ENCODE assay signal across 18 mouse cellular contexts in the genomic region with DNA sequence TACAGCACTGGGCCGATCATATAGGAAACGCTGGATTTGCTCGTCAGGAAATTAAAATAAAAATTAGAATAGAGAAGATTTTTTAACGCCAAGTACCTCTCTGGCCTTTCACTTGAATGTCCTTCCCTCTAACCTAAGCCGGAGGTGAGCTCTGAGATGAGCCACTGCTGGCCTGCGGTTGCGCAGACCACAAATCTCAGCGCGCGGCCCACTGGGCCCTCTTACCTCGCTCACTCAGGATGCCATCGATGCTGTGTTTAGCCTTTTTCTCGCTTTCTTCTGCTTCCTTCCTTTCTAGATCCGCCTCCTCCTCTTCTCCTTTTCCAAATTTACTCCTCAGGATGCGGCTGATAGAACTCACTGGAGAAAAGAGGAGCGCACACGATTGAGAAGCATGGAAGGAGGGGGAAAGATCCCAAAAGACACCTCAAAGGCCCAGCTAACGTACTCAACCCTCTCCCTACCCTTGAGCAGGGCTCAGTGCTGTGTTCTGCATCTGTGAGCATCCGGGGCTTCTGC. TPM values are rescaled to one million over a fixed set of nuclear protein-coding genes. Genes with fewer than 3 reads are reported as not detected.
DNase-seq lines count a peak whose midpoint lies in the region; ATAC-seq and TF ChIP-seq lines count a peak whose summit lies in the region.
"Had no signal": no experiment of that assay in that cellular context is flagged by ENCODE, and none has a peak within 500 bp of the region (broad histone marks: within the 10 kb centered on the region; RNA-seq: fewer than 3 reads in every experiment).

No protein-coding gene starts in this region.

- no peak overlapping the region for H3K27ac ChIP-seq in forebrain, embryonic 11.5 days (ENCODE audit: low read depth, low read length)
- no peak overlapping the region for H3K27ac ChIP-seq in forebrain, postnatal 0 days (ENCODE audit: low read depth, low read length)
- peak overlapping the region; percentile 93 for H3K27ac ChIP-seq in hindbrain, embryonic 11.5 days (ENCODE audit: low read depth, low read length)
- H3K27ac ChIP-seq in midbrain, embryonic 12.5 days (replicated peaks): peak overlapping the region; percentile 96
- no peak overlapping the region; the same call in 1 of the 2 replicates for H3K27ac ChIP-seq in neural tube, embryonic 14.5 days (ENCODE audit: low read depth, low read length)
- H3K27ac ChIP-seq: forebrain, embryonic 12.5 days; heart, adult 2 months; limb, embryonic 15.5 days; lung, embryonic 15.5 days had no signal

- no peak for ATAC-seq in forebrain, embryonic 11.5 days (replicated peaks; ENCODE audit: low FRiP score)
- no peak for ATAC-seq in forebrain, postnatal 0 days
- no peak for ATAC-seq in hindbrain, embryonic 11.5 days (ENCODE audit: low FRiP score)
- no peak for ATAC-seq in midbrain, embryonic 12.5 days (ENCODE audit: low FRiP score, low read depth)
- no peak for ATAC-seq in neural tube, embryonic 14.5 days (ENCODE audit: low read depth)

- no peak for TF ChIP-seq CTCF in forebrain, postnatal 0 days (IDR thresholded peaks at IDR 0.05; ENCODE audit: low read depth)

- peaks cover 86% of the 10 kb centered on the region for H3K27me3 ChIP-seq in forebrain, embryonic 11.5 days (ENCODE audit: control insufficient read depth, insufficient read depth, low read length)
- H3K27me3 ChIP-seq in forebrain, postnatal 0 days (ENCODE audit: insufficient read depth, low read length): peaks cover 94% of the 10 kb centered on the region
- H3K27me3 ChIP-seq in hindbrain, embryonic 11.5 days (ENCODE audit: control insufficient read depth, insufficient read depth, low read length): peaks cover 40% of the 10 kb centered on the region
- H3K27me3 ChIP-seq in midbrain, embryonic 12.5 days: peaks cover 85% of the 10 kb centered on the region
- peaks cover 9% of the 10 kb centered on the region; the same call in 1 of the 2 replicates for H3K27me3 ChIP-seq in neural tube, embryonic 14.5 days (ENCODE audit: control insufficient read depth, insufficient read depth, low read length)

- no peak overlapping the region for H3K4me2 ChIP-seq in forebrain, embryonic 11.5 days (ENCODE audit: low read depth, low read length, severe bottlenecking)
- H3K4me2 ChIP-seq in forebrain, postnatal 0 days (ENCODE audit: low read depth): no peak overlapping the region
- peak overlapping the region; percentile 62 for H3K4me2 ChIP-seq in hindbrain, embryonic 11.5 days (replicated peaks; ENCODE audit: low read depth, low read length)
- peak overlapping the region; percentile 72 for H3K4me2 ChIP-seq in midbrain, embryonic 12.5 days (replicated peaks)
- H3K4me2 ChIP-seq in neural tube, embryonic 14.5 days (ENCODE audit: low read depth, low read length): peak overlapping the region; percentile 29
- H3K4me2 ChIP-seq: limb, embryonic 15.5 days; lung, embryonic 15.5 days had no signal

- H3K9me3 ChIP-seq in forebrain, embryonic 11.5 days (ENCODE audit: control insufficient read depth, low read length): no peaks in the 10 kb centered on the region
- no peaks in the 10 kb centered on the region for H3K9me3 ChIP-seq in forebrain, postnatal 0 days (ENCODE audit: low read length)
- H3K9me3 ChIP-seq in hindbrain, embryonic 11.5 days (ENCODE audit: control insufficient read depth, low read length): no peaks in the 10 kb centered on the region
- no peaks in the 10 kb centered on the region for H3K9me3 ChIP-seq in midbrain, embryonic 12.5 days
- no peaks in the 10 kb centered on the region for H3K9me3 ChIP-seq in neural tube, embryonic 14.5 days (ENCODE audit: control insufficient read depth, low read length)
- H3K9me3 ChIP-seq: forebrain, embryonic 12.5 days; limb, embryonic 15.5 days; lung, embryonic 15.5 days had no signal

- H3K9ac ChIP-seq in forebrain, embryonic 11.5 days (ENCODE audit: low read length): no peak overlapping the region
- no peak overlapping the region for H3K9ac ChIP-seq in forebrain, postnatal 0 days
- peak overlapping the region; percentile 70 for H3K9ac ChIP-seq in hindbrain, embryonic 11.5 days (ENCODE audit: low read depth, low read length)
- peak overlapping the region; percentile 79 for H3K9ac ChIP-seq in midbrain, embryonic 12.5 days (replicated peaks)
- peak overlapping the region; percentile 35 for H3K9ac ChIP-seq in neural tube, embryonic 14.5 days (replicated peaks; ENCODE audit: low read depth, low read length)
- H3K9ac ChIP-seq: forebrain, embryonic 12.5 days; limb, embryonic 15.5 days; lung, embryonic 15.5 days had no signal

- peak; percentile 50 for DNase-seq in forebrain, embryonic 11.5 days (ENCODE audit: low spot score)
- DNase-seq in forebrain, postnatal 0 days: no peak
- DNase-seq in hindbrain, embryonic 11.5 days (ENCODE audit: low spot score): peak; percentile 62
- DNase-seq in urinary bladder, postnatal 4 days (ENCODE audit: low spot score in 2 of 2): no peak
- no peak for DNase-seq in lung, adult 18-20 months
- DNase-seq in kidney, postnatal 25 days: no peak
- DNase-seq: adrenal gland, adult 2 months; heart, adult 2 months; kidney, adult 11 months; kidney, postnatal 4 days had no signal

- H3K36me3 ChIP-seq in forebrain, embryonic 11.5 days (ENCODE audit: control insufficient read depth, insufficient read depth, low read length): no peaks in the 10 kb centered on the region
- H3K36me3 ChIP-seq in forebrain, postnatal 0 days (ENCODE audit: insufficient read depth): no peaks in the 10 kb centered on the region
- H3K36me3 ChIP-seq in hindbrain, embryonic 11.5 days (ENCODE audit: control insufficient read depth, insufficient read depth, low read length): no peaks in the 10 kb centered on the region
- H3K36me3 ChIP-seq in midbrain, embryonic 12.5 days: 0 out of 2 replicates have a peak, but pooled peaks cover 8% of the 10 kb centered on the region
- H3K36me3 ChIP-seq in neural tube, embryonic 14.5 days (ENCODE audit: control insufficient read depth, insufficient read depth, low read length): no peaks in the 10 kb centered on the region
- H3K36me3 ChIP-seq: forebrain, embryonic 12.5 days; limb, embryonic 15.5 days; lung, embryonic 15.5 days had no signal

- no peak overlapping the region for H3K4me3 ChIP-seq in forebrain, embryonic 11.5 days (ENCODE audit: low read depth, low read length)
- no peak overlapping the region for H3K4me3 ChIP-seq in forebrain, postnatal 0 days (ENCODE audit: low read depth, low read length)
- H3K4me3 ChIP-seq in hindbrain, embryonic 11.5 days (ENCODE audit: low read depth, low read length): peak overlapping the region; percentile 61
- H3K4me3 ChIP-seq in midbrain, embryonic 12.5 days: peak overlapping the region; percentile 67
- H3K4me3 ChIP-seq in neural tube, embryonic 14.5 days (ENCODE audit: low read depth, low read length): peak overlapping the region; percentile 31; the same call in 1 of the 2 replicates
- H3K4me3 ChIP-seq: forebrain, embryonic 12.5 days; heart, adult 2 months; limb, embryonic 15.5 days; lung, embryonic 15.5 days had no signal

- H3K4me1 ChIP-seq in forebrain, embryonic 11.5 days (replicated peaks; ENCODE audit: control insufficient read depth, insufficient read depth, low read length): peaks cover 24% of the 10 kb centered on the region
- no peaks in the 10 kb centered on the region for H3K4me1 ChIP-seq in forebrain, postnatal 0 days (ENCODE audit: insufficient read depth)
- 0 out of 2 replicates have a peak, but pooled peaks cover 3% of the 10 kb centered on the region for H3K4me1 ChIP-seq in hindbrain, embryonic 11.5 days (replicated peaks; ENCODE audit: control insufficient read depth, insufficient read depth, low read length)
- H3K4me1 ChIP-seq in midbrain, embryonic 12.5 days: peaks cover 38% of the 10 kb centered on the region
- peaks cover 3% of the 10 kb centered on the region; the same call in 1 of the 2 replicates for H3K4me1 ChIP-seq in neural tube, embryonic 14.5 days (ENCODE audit: control insufficient read depth, insufficient read depth, low read length)

- WGBS in forebrain, embryonic 11.5 days: 8% methylated on average over 19 of the region's 19 CpGs
- 27% methylated on average over 19 of the region's 19 CpGs for WGBS in forebrain, postnatal 0 days
- WGBS in hindbrain, embryonic 11.5 days: 5% methylated on average over 19 of the region's 19 CpGs
- WGBS in midbrain, embryonic 12.5 days: 7% methylated on average over 19 of the region's 19 CpGs
- WGBS in neural tube, embryonic 14.5 days: 9% methylated on average over 19 of the region's 19 CpGs

RNA-seq across cellular contexts. Expression of a gene that starts 4.7 kb away (rescaled TPM):
- polyA plus RNA-seq in forebrain, embryonic 11.5 days (2014; fragmentation: Nextera tagmentation; extraction: Ambion mirVana): 4.4 and 4.7 TPM in 2 replicates
- 0.15 and 0.19 TPM in 2 replicates for total RNA-seq in forebrain, postnatal 0 days (2014; rRNA removed)
- 0.04 and 0.40 TPM in 2 replicates for polyA plus RNA-seq in forebrain, postnatal 0 days (2015; fragmentation: Nextera tagmentation; extraction: Ambion mirVana)
- 48.3 and 49.2 TPM in 2 replicates for polyA plus RNA-seq in hindbrain, embryonic 11.5 days (2014; fragmentation: Nextera tagmentation; extraction: Ambion mirVana)
- polyA plus RNA-seq in midbrain, embryonic 12.5 days (2016; fragmentation: Nextera tagmentation; extraction: Ambion mirVana): 53.6 and 61.9 TPM in 2 replicates
- polyA plus RNA-seq in neural tube, embryonic 14.5 days (2014; fragmentation: Nextera tagmentation; extraction: Ambion mirVana): 4.6 and 6.3 TPM in 2 replicates
- total RNA-seq: adrenal gland, adult 2 months; heart, adult 2 months; left cerebral cortex, adult 8-10 months; megakaryocyte, adult 5-6 weeks; neutrophil, adult 5-6 weeks had no signal
- polyA plus RNA-seq: adrenal gland, adult 2 months had no signal

Comparison
In these comparisons a context has a peak if more than half of its experiments do, and no peak if none do; other contexts are left out.
1. DNase-seq: peak in forebrain, embryonic 11.5 days (single experiment) and hindbrain, embryonic 11.5 days (single experiment); none in forebrain, postnatal 0 days (single experiment), urinary bladder, postnatal 4 days (0 of 2), lung, adult 18-20 months (0 of 2) and kidney, postnatal 25 days (0 of 2).
2. H3K27ac ChIP-seq: peak in hindbrain, embryonic 11.5 days (single experiment) and midbrain, embryonic 12.5 days (single experiment); none in forebrain, embryonic 11.5 days (single experiment), forebrain, postnatal 0 days (single experiment) and neural tube, embryonic 14.5 days (single experiment).
3. H3K4me2 ChIP-seq: peak in hindbrain, embryonic 11.5 days (single experiment), midbrain, embryonic 12.5 days (single experiment) and neural tube, embryonic 14.5 days (single experiment); none in forebrain, embryonic 11.5 days (single experiment) and forebrain, postnatal 0 days (single experiment).
4. H3K4me3 ChIP-seq: peak in hindbrain, embryonic 11.5 days (single experiment), midbrain, embryonic 12.5 days (single experiment) and neural tube, embryonic 14.5 days (single experiment); none in forebrain, embryonic 11.5 days (single experiment) and forebrain, postnatal 0 days (single experiment).
5. H3K9ac ChIP-seq: peak in hindbrain, embryonic 11.5 days (single experiment), midbrain, embryonic 12.5 days (single experiment) and neural tube, embryonic 14.5 days (single experiment); none in forebrain, embryonic 11.5 days (single experiment) and forebrain, postnatal 0 days (single experiment).